Mouse (Mus musculus): ENCODE results near the gene Shc2.

Gene Shc2

DNA sequence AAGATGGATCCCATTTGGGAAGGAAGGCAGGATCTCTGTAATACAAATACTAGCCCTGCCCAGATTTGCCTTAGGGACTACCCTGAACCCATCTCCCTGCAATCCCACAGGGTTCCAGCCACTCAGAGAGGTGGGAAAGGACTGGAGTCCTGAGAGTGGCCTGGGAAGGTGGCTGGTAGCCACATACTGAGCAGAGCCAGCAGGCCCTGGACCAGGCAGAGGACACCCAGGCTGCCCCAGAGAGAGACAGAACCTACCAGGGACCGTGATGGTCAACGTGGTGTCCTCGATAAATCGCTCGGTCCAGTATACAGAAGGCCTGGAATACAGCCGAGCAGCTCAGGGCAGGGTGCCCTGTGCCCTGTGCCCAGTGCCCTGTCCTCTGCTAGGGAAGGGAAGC, 52.6 kb downstream of the Shc2 start:
- TF ChIP-seq GATA4 (IDR thresholded peaks at IDR 0.05; ENCODE audit: insufficient replicate concordance, low read length), result no peak

DNA sequence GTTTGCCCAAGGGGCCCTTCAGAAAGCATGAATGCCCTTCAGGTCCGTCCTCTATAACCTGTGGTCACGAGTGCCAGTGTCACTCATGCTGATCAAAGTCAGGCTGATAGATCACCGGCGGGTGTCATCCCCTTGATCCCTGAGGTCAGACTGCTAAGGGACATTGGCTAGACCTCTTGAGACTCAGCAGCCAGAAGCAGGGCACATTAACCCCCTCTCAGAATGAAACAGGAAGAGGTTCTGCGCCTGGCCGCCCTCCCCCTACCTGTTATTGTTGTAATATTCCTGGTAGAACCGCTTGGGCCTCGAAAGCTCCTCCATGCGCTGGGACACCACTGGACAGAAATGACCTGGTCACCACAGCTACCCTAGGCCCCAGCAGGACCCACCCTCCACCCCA, 53.3 kb downstream of the Shc2 start:
- no peak for TF ChIP-seq GATA4 (IDR thresholded peaks at IDR 0.05; ENCODE audit: insufficient replicate concordance, low read length)

DNA sequence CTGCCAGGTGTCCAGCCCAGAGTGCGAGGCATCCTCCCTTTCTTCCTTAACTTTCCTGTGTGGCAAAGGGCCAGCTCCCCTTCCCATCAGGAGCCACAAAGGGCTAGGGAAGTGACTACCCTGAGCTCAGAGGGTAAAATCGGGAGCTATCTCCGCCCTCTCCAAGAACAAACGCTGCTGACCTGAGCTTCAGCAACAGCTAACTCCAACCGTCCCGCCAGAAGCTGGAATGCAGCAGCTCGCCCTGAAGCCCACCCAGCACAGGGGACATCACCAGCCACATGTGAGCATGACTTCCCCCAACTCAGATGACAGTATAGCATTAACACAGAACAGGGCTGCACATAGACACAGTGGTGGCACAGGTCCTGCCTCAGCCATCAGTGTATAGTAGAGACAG, 53.7 kb downstream of the Shc2 start:
- TF ChIP-seq GATA4 (IDR thresholded peaks at IDR 0.05; ENCODE audit: insufficient replicate concordance, low read length), result no peak

GRCm38 (mm10) chr10:79581501-79581900, 56.2 kb downstream of the Shc2 start:
- TF ChIP-seq GATA4 (IDR thresholded peaks at IDR 0.05; ENCODE audit: insufficient replicate concordance, low read length), result no peak

GRCm38 (mm10) chr10:79580811-79581210, 56.9 kb downstream of the Shc2 start:
- TF ChIP-seq GATA4 (IDR thresholded peaks at IDR 0.05; ENCODE audit: insufficient replicate concordance, low read length), result no peak

GRCm38 (mm10) chr10:79580356-79580755, 57.4 kb downstream of the Shc2 start:
- TF ChIP-seq GATA4 (IDR thresholded peaks at IDR 0.05; ENCODE audit: insufficient replicate concordance, low read length), result no peak

- no peak for TF ChIP-seq GATA4 (IDR thresholded peaks at IDR 0.05; ENCODE audit: insufficient replicate concordance, low read length)
Measured at GRCm38 (mm10) chr10:79579781-79580180, 57.9 kb downstream of the Shc2 start.

DNA sequence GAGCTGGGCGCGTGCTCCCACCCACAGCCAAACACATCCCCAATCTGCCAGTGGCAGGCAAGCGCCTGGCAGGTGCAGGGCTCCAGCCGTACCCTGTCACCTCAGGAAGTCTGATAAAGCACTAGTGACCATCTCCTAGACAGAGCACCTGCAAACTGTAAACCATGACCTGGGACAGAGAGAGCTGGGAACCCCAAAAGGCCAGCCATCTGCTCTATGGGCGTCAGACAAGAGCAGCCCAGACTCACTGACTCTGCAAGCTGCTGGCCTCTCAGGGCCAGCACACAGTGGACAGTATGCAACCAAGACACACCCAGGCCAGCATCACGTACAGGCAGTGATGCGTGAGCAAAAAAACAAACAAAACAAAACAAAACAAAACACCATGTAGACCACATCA, 58.8 kb downstream of the Shc2 start:
- TF ChIP-seq GATA4 (IDR thresholded peaks at IDR 0.05; ENCODE audit: insufficient replicate concordance, low read length), result no peak

DNA sequence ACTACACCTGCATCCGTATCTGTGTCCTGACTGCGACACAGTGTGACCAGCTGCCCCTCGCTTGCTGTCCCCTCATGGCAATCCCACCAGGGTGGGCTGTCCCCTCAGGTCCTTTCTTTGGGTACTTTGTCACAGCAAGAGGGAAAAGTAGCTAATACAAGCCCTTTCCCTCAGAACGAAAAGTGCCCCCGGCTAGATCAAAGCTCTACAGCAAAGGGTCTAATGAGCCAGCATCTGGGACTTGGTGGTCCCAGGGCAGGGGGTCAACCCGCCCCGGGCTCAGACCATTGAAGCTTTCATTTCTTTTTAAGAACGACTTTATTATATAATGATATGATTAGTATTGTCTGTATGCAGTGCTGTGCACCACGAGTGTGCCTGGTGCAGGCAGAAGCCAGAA, 59.4 kb downstream of the Shc2 start:
- no peak for TF ChIP-seq GATA4 (IDR thresholded peaks at IDR 0.05; ENCODE audit: insufficient replicate concordance, low read length)

- no peak for TF ChIP-seq GATA4 (IDR thresholded peaks at IDR 0.05; ENCODE audit: insufficient replicate concordance, low read length)
Measured at GRCm38 (mm10) chr10:79577376-79577775, 60.3 kb downstream of the Shc2 start.

GRCm38 (mm10) chr10:79575754-79576153, 62.0 kb downstream of the Shc2 start:
- TF ChIP-seq GATA4 (IDR thresholded peaks at IDR 0.05; ENCODE audit: insufficient replicate concordance, low read length), result no peak

GRCm38 (mm10) chr10:79574796-79575195, 62.9 kb downstream of the Shc2 start:
- TF ChIP-seq GATA4 (IDR thresholded peaks at IDR 0.05; ENCODE audit: insufficient replicate concordance, low read length), result no peak

DNA sequence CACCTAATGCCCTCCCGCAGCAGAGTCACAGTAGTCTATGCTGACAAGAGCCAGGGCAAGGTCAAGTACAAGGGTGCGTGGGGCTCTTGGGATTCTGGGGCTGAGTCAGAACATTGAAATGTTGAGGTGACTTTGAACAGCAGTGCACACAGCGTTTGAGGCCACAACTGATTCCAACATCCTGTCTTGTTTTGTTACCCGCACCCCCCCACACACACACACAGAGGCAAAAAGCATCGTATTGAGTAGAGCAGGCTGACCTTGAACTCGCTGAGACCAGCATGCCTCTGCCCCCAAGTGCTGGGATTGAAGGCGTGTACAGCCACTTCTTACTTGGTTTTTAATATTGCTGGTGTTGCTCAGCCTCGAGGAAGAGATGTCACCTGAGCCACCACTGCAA, 63.4 kb downstream of the Shc2 start:
- TF ChIP-seq GATA4 (IDR thresholded peaks at IDR 0.05; ENCODE audit: insufficient replicate concordance, low read length), result no peak

- TF ChIP-seq GATA4 (IDR thresholded peaks at IDR 0.05; ENCODE audit: insufficient replicate concordance, low read length), result no peak
Measured at GRCm38 (mm10) chr10:79573611-79574010, 64.1 kb downstream of the Shc2 start.

DNA sequence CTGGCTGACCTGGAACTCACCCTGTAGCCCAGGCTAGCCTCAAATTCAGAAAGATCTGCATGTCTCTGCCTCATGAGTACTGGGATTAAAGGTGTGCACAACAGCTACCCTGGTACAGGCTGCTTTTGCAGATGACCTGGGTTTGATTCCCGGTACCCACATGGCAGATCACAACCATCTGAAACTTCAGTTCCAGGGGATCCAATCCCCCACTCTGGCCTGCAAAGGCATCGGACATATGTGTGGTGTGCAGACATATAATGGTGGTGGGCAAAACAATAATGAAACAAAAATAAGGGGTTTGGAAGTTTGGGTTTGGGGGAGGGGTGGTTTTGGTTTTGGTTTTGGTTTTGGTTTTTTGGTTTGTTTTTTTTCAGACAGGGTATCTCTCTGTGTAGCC, 66.4 kb downstream of the Shc2 start:
- TF ChIP-seq GATA4 (IDR thresholded peaks at IDR 0.05; ENCODE audit: insufficient replicate concordance, low read length), result no peak

- TF ChIP-seq GATA4 (IDR thresholded peaks at IDR 0.05; ENCODE audit: insufficient replicate concordance, low read length), result no peak
Measured at GRCm38 (mm10) chr10:79569921-79570320, 67.8 kb downstream of the Shc2 start.
